Mouse (Mus musculus): ENCODE measurements at regions not wholly inside any gene's neighbourhood (a gene's known extent, or its start where the extent isn't known, plus 50 kb on each side); places are given as distances from the start of the nearest gene placed in this dataset.

- no peak for ATAC-seq (replicated peaks; ENCODE audit: poor library complexity)
Observed at GRCm38 (mm10) chr12:98045784-98046458, 213.3 kb downstream of the Galc start.

GRCm38 (mm10) chr12:98043436-98043835 is 215.8 kb downstream of the Galc start:
- no peak for ATAC-seq (replicated peaks; ENCODE audit: poor library complexity)

GRCm38 (mm10) chr12:98039677-98040076 is 219.6 kb downstream of the Galc start:
- no peak for ATAC-seq (replicated peaks; ENCODE audit: poor library complexity)

- no peak for ATAC-seq (replicated peaks; ENCODE audit: poor library complexity)
Observed at GRCm38 (mm10) chr12:98023655-98024054, 235.6 kb downstream of the Galc start.

- ATAC-seq (replicated peaks; ENCODE audit: poor library complexity): no peak
Observed at GRCm38 (mm10) chr12:98014607-98015278, 244.5 kb downstream of the Galc start.

- no peak for ATAC-seq (replicated peaks; ENCODE audit: poor library complexity)
Observed at GRCm38 (mm10) chr12:98009175-98009574, 250.1 kb downstream of the Galc start.

GRCm38 (mm10) chr12:98005671-98006469 is 253.4 kb downstream of the Galc start:
- peak; percentile 42; the same call in 1 of the 2 replicates for ATAC-seq (replicated peaks; ENCODE audit: poor library complexity)

- no peak for ATAC-seq (replicated peaks; ENCODE audit: poor library complexity)
Observed at GRCm38 (mm10) chr12:98002217-98002616, 257.0 kb downstream of the Galc start.

- no peak for ATAC-seq (replicated peaks; ENCODE audit: poor library complexity)
Observed at GRCm38 (mm10) chr12:97994884-97995283, 264.4 kb downstream of the Galc start.

GRCm38 (mm10) chr12:97993937-97994336 is 265.3 kb downstream of the Galc start:
- ATAC-seq (replicated peaks; ENCODE audit: poor library complexity): no peak

GRCm38 (mm10) chr12:97983390-97983789 is 275.9 kb downstream of the Galc start:
- ATAC-seq (replicated peaks; ENCODE audit: poor library complexity): no peak

GRCm38 (mm10) chr12:97978668-97979067 is 280.6 kb downstream of the Galc start:
- ATAC-seq (replicated peaks; ENCODE audit: poor library complexity): no peak

- no peak for ATAC-seq (replicated peaks; ENCODE audit: poor library complexity)
Observed at GRCm38 (mm10) chr12:97978178-97978651, 281.0 kb downstream of the Galc start.

GRCm38 (mm10) chr12:97977633-97978032 is 281.6 kb downstream of the Galc start:
- ATAC-seq (replicated peaks; ENCODE audit: poor library complexity): no peak

GRCm38 (mm10) chr12:97973909-97974510 is 285.2 kb downstream of the Galc start:
- ATAC-seq (replicated peaks; ENCODE audit: poor library complexity): no peak

GRCm38 (mm10) chr12:97957201-97957600 is 302.1 kb downstream of the Galc start:
- no peak for ATAC-seq (replicated peaks; ENCODE audit: poor library complexity)

GRCm38 (mm10) chr12:97953336-97953735 is 305.9 kb downstream of the Galc start:
- no peak for ATAC-seq (replicated peaks; ENCODE audit: poor library complexity)

- no peak for ATAC-seq (replicated peaks; ENCODE audit: poor library complexity)
Observed at GRCm38 (mm10) chr12:97952204-97952603, 307.1 kb downstream of the Galc start.

GRCm38 (mm10) chr12:97950072-97950471 is 309.2 kb downstream of the Galc start:
- ATAC-seq (replicated peaks; ENCODE audit: poor library complexity): no peak

- ATAC-seq (replicated peaks; ENCODE audit: poor library complexity): no peak
Observed at GRCm38 (mm10) chr12:97947421-97947820, 311.8 kb downstream of the Galc start.

GRCm38 (mm10) chr12:97938361-97938760 is 320.9 kb downstream of the Galc start:
- ATAC-seq (replicated peaks; ENCODE audit: poor library complexity): no peak
